Mouse (Mus musculus): ENCODE data around the gene Slc25a13. TPM values are rescaled to one million over a fixed set of nuclear protein-coding genes. Genes with fewer than 3 reads are reported as not detected.

Slc25a13 gene
- polyA plus RNA-seq, 1 experiment, result 2.6 TPM

DNA sequence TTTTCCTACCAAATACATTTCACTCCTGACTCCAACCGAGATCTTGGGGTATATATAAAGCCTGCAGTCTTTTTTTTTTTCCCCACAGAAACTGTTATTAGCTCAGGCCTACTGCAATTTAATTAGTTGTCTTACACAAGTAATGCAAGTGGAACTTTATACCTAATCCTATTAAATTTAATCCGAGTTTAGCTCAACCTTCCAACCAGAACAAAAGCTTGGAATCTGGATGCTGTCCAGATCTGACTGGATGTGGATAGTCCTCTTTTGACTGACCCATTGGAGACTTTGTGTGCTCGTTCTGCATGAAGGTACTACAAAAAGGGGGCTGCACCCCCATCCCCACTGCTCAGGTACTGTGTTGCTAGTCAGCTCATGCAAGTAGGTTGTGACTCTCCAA lies 163.0 kb downstream of the Slc25a13 start:
- DNase-seq (ENCODE audit: extremely low spot score in 1 of 2, low spot score in 1 of 2), result no peak

DNA sequence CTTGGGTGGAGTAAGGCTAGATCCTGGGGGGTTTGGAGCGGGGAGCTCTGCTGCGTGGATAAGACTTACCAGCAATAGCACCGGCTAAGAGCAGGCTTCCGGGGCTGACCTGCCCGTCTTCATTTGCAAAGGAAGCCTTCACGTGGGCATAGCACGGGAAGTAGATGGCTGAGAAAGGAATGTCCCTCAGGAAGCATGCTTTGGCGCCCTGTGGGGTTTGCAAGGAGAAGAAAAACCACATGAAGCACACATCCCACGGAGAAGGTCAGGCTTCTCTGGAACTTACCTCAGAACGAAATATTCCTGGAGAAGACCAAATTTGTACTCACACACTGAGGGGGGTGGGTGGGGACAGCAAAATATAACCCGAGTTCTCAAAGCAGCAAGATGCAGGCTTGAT lies 164.3 kb downstream of the Slc25a13 start:
- no peak for DNase-seq (ENCODE audit: extremely low spot score in 1 of 2, low spot score in 1 of 2)

DNA sequence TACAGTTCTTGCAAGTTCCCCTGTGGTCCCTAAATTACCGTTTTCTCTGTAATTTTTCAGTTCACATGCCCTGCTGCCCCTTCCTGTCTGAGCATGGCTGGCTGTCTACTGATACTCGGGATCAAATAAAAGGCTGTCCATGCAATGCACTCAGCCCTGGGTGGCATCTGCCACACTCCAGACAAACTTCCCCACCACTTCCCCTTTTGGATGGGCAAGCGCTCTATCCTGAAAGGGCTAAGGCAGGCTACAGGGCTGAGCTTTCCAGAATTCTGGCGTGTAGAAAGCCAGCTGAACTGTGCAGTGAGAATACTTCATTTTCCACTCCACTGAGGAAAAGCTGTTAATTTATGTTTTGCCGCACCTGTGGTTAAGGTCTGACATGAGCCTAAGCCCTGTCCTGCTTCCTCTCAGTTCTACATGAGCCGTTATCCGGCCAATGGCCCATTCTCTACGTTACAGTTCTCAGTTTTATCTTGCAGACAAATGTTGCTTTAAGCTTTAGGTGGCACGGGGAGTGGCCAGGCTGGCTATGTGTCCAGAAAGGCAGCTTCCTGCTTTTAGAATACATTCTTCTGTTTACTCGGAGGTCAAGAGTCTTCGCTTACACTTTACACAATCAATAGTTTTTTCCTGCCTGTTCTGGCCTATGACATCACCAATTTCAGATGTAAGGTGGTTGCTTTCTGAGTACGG lies 170.1 kb downstream of the Slc25a13 start:
- DNase-seq (ENCODE audit: extremely low spot score in 1 of 2, low spot score in 1 of 2), result no peak

DNA sequence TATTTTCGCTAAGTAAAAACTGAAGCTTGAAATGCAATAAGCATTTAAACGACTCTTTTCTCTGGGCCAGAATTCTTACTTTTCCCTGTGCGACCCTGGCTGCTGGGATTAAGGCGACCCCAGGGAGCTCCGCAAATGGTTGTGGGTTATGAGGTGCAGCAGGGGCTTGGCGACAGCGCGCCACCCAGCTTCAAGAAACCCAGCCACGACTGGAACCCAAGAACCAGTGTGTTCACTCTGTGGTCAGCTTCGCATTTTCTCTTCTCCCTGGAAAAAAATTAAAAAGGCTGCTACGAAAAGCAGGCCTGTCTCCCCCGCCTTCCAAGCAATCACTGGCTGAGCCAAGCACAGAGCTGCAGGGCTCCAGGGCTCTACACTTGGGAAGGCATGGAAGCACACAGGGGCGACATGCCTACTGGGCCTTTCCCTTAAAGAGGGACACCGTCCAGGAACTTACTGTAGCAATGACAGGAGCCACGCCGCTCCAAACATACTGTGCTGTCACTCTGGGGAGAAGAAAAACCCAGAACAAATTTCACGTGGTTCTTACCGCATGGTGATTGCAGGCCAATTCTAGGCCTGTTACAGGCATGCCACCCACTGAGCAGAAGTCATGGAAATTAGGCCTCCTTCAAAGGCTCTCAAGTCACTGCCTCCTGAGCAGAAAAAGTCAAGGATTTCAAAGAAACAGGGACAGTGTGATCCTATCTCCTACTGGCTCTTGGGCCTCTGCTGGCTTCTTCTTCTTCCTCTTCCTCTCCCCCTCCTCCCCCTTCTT lies 178.0 kb downstream of the Slc25a13 start:
- DNase-seq (ENCODE audit: extremely low spot score in 1 of 2, low spot score in 1 of 2), result no peak

DNA sequence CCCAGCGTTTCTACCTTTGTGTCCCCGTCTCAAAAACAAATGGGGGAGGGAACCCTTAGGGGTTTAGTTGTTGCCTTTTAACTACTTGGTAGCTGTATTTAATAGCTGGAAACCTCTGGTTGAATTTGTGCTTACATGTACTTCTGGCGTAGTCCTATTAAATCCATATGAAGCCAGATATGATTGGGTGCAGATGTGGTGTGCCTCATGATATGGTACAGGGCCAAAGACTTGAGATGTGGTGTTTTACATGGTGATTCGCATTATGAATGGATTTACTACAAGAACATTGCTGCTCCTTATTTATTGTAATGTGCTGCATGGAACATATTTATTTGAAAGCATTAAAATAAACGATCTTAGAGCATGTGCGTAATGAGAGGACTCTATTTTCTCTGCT lies 189.3 kb downstream of the Slc25a13 start:
- no peak for DNase-seq (ENCODE audit: extremely low spot score in 1 of 2, low spot score in 1 of 2)

DNA sequence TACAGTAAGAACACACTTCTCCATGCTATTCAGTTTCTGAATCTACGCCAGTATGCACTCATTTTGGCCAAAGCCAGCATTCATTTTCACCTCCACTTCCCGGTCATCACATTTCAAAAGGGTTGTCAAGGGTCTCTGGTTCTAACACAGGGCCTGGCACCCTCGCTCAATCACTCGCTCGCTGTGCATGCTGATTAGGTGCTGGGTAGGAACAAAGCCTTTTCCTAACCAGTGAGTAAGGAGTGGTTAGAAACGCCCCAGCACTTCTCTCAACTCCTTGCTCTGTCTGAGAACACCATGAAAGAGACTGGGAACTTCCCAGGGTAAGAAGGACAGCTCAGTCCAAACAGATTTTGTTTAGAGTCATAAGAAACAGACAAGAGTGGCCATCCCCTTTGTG lies 193.0 kb downstream of the Slc25a13 start:
- DNase-seq (ENCODE audit: extremely low spot score in 1 of 2, low spot score in 1 of 2), result no peak

DNA sequence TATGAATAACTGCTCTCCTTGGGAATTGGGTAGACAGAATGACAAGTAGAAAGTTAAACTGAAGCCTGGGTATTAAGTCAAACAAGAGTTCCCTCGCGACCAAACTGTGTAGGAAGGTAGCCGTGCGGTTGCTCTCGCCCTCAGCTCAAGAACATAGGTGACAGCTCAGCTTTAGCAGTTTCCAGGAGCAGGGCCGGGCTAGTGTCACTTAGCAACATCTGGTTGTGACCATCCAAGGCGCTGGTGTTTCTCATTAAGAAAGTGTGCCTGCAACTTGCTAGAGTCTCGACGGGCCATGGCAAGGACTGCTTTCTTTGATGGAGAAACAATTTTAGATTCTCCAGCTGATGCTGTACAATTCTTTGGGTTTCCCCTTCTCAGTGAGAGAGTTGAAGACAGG lies 200.0 kb downstream of the Slc25a13 start:
- no peak for DNase-seq (ENCODE audit: extremely low spot score in 1 of 2, low spot score in 1 of 2)

DNA sequence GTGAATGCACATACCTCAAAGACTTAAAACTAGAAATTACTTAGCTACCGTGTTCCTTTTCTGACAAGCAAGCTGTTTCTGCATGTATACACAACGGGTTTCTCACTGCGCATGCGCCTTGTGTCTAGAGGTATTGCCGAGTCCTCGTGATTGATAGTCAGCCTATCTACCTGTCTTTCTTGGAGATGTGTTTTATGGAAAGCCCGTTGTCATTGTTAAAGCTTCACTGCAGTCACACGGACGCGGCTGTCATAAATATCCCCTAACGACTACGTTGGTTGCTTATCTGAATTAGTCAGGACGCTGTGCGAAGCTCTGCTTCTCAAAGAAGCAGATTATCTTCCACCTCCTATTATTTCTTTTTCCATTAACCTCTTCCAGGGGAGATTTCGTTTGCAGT lies 201.4 kb downstream of the Slc25a13 start:
- DNase-seq (ENCODE audit: extremely low spot score in 1 of 2, low spot score in 1 of 2), result peak in 1 of 2 experiments; percentile 34

DNA sequence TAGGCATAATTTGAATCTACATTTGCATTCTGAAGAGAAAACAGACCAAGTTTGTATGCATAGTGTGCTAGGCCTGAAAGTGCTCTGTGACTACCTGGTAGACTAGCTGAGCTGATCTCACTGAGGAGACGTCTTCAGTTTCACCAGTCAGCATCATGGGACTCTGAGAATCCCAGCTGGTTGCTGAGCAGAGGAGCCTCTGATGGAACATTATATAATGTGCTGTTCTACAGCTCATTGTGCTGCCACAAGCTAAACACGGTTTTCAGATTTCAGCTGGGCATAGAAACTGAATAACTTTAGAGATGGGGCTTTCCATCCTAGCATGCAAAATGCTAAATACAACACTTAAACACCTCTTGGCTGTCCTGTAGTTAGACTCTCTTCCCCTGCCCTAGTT lies 205.6 kb downstream of the Slc25a13 start:
- peak; percentile 34 to 36 for DNase-seq (ENCODE audit: extremely low spot score in 1 of 2, low spot score in 1 of 2)

DNA sequence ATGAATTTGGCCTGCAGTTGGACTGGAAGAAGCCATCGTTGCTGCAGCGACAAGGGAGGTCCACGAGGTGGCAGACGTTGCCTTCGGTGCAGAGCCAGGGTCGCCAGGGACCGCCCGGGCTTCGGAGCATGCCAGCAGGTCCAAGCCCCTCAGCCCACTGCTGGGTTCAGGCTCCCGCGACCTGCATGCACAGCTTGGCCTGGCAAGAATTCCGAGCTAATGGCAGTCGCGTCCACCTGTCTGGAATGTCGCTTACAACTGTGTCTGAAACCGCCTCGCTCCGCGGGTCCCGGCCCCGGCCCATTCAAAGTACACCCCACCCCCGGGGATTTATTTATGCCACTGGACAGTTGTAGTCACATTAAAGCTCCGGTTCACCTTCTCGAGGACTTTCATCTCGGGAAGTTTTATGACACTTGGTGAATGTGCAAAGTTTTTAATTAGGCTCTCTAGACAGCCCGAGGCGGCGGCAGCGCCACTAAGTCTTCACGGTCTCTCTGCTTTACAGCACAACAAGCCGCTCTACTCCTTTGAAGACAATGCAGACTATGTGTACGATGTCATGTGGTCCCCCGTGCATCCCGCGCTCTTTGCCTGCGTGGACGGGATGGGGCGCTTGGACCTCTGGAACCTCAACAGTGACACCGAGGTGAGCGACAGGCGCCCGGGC lies 211.1 kb downstream of the Slc25a13 start:
- peak; percentile 39 to 84 for DNase-seq (ENCODE audit: extremely low spot score in 1 of 2, low spot score in 1 of 2)

DNA sequence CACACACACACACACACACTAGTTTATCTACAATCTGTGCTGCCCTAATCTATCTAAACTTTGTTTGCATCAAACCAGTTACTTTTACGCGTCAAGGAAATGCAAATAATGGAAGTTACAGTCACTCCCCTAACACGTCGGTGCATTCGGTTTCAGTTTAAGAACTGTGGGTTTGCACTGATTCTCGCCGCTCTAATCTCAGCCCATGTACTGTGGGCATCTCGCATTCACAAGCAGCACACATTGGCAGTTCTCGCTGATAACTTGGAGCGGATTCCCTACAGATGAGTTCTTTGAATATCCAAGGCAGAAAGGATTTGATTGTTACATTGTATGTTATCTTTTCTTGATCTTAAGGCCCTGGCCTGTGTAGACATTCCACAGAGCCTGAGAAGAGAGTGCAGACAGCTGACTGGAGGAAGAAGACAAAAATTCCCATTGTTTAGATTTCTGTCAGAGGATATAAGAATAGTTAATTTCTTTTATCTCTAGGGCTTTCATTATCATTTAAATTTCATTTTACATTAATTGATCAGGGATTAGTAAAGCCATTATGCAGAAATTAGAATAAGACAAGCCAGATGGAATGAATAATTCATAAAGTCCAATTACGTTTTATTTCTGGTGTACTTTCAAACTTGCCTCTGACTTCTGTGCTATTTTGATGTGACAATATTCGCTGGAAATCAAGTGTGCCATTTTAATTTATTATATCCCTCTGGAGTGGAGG lies 212.1 kb downstream of the Slc25a13 start:
- no peak for DNase-seq (ENCODE audit: extremely low spot score in 1 of 2, low spot score in 1 of 2)

DNA sequence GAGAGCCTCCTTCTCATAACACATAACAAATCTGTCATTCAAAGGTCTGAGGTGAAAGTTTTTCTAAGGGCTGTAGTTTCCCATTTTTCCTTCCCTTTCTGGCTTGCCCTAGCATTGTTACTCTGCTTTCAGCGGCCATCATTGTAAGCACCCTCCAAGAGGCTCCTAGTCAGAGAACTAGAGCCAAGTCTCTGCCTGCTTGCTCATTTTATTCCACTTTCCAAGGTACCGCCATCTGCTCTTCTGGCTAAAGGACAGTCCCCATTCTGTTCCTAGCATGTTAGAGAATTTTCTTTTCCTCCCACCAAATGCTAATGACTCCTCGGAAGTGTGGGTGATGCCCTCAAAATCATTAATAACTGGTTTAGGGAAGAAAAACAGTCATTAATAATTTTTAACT lies 214.9 kb downstream of the Slc25a13 start:
- no peak for DNase-seq (ENCODE audit: extremely low spot score in 1 of 2, low spot score in 1 of 2)

DNA sequence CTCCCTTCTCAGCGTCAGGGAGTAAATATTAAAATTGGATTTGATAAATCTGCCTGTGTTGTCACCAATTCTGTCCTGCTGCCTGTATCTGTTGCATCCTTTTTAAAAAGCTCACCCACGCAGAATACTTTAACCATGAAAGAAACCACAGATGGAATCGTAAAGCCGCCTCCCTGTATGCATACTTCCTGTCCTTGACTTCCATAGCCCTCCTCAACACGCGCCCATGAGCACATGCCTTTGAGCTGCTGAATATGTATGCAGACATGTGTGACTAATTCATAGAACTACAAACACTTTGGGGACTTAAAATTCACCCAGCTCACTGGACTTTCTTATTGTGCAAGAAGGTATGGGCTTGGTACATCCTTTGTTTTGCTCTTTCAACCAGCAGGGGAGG lies 219.4 kb downstream of the Slc25a13 start:
- peak in 1 of 2 experiments; percentile 27 for DNase-seq (ENCODE audit: extremely low spot score in 1 of 2, low spot score in 1 of 2)

DNA sequence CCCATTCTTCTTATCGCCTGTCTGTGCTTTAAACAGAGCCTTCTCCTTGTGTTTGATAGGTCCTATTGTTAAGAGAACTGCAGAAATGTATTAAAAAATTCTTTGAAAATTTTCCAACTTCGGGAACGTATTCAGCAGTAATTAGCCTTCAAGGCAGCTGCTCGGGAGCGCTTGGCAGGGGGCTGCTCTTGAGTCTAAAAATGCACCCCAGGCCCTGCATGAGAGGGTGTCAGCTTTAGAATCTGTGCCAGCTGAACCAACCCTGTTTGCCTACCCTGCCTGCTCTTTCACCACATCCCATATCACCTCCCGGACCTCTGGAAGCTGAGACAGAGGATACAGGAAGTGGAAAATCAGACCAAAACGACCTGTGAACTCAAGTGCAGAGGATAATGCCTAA lies 223.9 kb downstream of the Slc25a13 start:
- DNase-seq (ENCODE audit: extremely low spot score in 1 of 2, low spot score in 1 of 2), result no peak

DNA sequence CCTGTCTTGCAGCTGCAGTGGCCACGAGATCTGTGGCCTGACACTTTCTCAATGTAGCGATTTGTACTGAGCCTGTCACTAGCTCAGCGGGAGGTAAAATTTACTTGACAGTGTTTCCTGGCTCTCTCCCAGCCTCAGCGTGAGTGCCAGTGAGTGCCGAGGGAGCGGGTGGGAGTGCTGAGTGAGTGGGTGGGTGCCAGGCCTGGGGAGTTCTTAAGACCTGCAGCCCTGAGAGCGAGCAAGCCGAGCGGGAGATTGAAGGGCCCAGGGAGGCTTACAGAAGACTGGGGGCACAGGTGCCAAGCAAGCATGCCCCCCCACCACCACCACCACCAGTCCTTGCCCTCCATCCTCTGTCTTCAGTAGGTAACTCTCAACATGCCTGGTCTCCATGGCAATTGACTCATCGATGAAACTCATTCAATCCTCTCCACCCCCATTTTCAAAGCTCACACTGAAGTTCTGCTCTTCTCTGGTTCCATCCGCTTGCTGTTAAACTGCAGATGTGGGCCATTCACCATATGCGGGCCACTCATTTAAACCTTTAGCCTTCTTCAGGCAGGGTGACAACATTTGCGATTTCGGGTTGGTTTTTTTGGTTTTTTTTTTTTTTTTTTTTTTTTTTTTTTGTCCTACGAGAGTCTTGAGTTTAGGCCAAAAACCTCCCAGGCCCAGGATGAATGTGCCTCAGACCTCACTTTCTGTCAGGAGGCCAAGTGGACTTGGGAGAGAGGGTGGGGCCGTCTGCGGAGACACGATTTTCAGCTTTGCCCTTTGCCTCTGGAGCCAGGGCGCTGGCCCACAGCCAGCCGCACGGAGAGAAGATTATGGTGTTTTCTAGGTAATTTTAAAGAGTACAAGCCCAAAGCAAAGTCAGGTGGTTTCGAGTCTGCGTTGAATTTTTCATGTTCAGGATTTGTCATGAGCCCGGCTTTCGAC lies 224.9 kb downstream of the Slc25a13 start:
- DNase-seq (ENCODE audit: extremely low spot score in 1 of 2, low spot score in 1 of 2), result peak; percentile 31 to 81

DNA sequence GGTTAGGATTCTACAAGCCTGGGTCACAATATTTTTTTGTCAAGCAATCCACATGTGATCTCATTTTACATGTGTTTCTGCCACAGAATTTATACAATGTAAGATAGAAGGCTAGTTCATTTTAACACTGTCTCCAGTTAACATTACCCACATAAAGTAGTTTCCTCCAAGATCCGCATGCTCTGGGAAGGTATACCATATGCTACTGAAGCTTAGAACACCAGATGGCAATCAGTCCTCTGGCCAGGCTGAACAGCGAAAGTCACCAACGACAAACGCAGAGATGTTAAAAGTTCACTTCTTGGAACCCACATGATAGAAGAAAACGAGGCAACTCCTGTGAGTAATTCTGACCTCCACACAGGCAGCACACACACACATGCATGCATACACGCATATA lies 225.7 kb downstream of the Slc25a13 start:
- no peak for DNase-seq (ENCODE audit: extremely low spot score in 1 of 2, low spot score in 1 of 2)
